Mouse (Mus musculus) ES-Bruce4 (cell line): Measurements from ENCODE around the gene Nectin4. TPM values are rescaled to one million over a fixed set of nuclear protein-coding genes. Genes with fewer than 3 reads are reported as not detected.

ENCODE experiments used
- H3K27ac ChIP-seq: 2 replicates; pipeline ENCODE4 v1.5.1; 2012; ENCODE audit warnings: low read length, inconsistent platforms; ENCODE audit not compliant: insufficient read depth
- H3K27me3 ChIP-seq: 2 replicates; pipeline ENCODE4 v1.6.1; 2012; ENCODE audit warnings: mild to moderate bottlenecking, low read length, inconsistent platforms; ENCODE audit not compliant: control insufficient read depth, poor library complexity, insufficient read depth, severe bottlenecking
- H3K36me3 ChIP-seq: 2 replicates; pipeline ENCODE4 v1.6.1; 2012; ENCODE audit warnings: inconsistent platforms, mild to moderate bottlenecking, low read length, moderate library complexity; ENCODE audit not compliant: control insufficient read depth, poor library complexity, insufficient read depth, severe bottlenecking
- H3K4me1 ChIP-seq: one replicate; pipeline ENCODE4 v1.8.1; 2011; ENCODE audit warnings: low read length; ENCODE audit not compliant: control insufficient read depth, insufficient read depth
- H3K4me3 ChIP-seq: 2 replicates; pipeline ENCODE4 v1.5.1; 2011; ENCODE audit warnings: low read depth, mild to moderate bottlenecking, low read length
- H3K9ac ChIP-seq: 2 replicates; pipeline ENCODE4 v1.6.1; 2012; ENCODE audit warnings: low read depth, mild to moderate bottlenecking, inconsistent platforms; ENCODE audit not compliant: poor library complexity, severe bottlenecking
- H3K9me3 ChIP-seq: replicated peaks from 2 replicates; pipeline ENCODE4 v1.6.1; 2012; ENCODE audit warnings: mild to moderate bottlenecking, low read length, inconsistent platforms; ENCODE audit not compliant: control insufficient read depth, poor library complexity, insufficient read depth, severe bottlenecking
- CTCF ChIP-seq: IDR thresholded peaks from one replicate; pipeline ENCODE4 v1.8.1; 2011; ENCODE audit warnings: low read depth, low read length
- EP300 ChIP-seq: IDR thresholded peaks from 2 replicates; pipeline ENCODE4 v1.6.1; 2011; ENCODE audit warnings: low read depth, low read length; ENCODE audit not compliant: insufficient read depth
- POLR2A ChIP-seq: IDR thresholded peaks from one replicate; pipeline ENCODE4 v1.8.1; 2011; ENCODE audit warnings: low read length; ENCODE audit not compliant: insufficient read depth
- polyA plus RNA-seq: library from polyadenylated mRNA; stranded (reverse); fragments of >200 nt; gene quantifications from 2 replicates; pipeline ENCODE4 v1.2.4, GENCODE M21; 2011; ENCODE audit warnings: low read depth; ENCODE audit not compliant: missing spikeins, insufficient read depth, insufficient read length

Nectin4 gene
- polyA plus RNA-seq, 1 experiment: 4.3 TPM

DNA sequence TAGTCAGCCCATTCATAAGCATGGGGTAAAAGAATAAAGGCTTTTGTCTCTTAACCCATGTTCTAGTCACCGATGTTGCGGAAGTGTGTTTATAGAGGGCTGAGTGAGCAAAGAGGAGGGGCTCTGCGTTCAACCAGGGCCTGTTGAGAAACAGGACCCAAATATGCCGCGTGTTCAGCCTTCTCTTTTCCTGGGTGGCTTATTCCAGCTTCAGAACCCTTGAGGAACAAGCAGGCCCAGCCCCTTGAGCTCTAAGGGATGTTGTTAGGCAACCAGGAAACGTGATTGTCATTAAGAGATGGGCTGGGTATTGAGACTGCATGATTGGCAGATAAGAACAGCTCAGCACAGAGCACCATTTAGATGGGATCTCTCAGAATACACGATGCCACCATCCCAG is 4.0 kb upstream of the Nectin4 start:
- Histone ChIP-seq H3K9ac (no peak overlapping the region), H3K4me1 (peaks cover 6% of the 10 kb centered on the region), H3K9me3 (no peaks in the 10 kb centered on the region), H3K36me3 (no peaks in the 10 kb centered on the region), H3K27ac (no peak overlapping the region), H3K27me3 (no peaks in the 10 kb centered on the region), H3K4me3 (no peak overlapping the region)
- TF ChIP-seq CTCF (no peak), POLR2A (no peak), EP300 (no peak)

DNA sequence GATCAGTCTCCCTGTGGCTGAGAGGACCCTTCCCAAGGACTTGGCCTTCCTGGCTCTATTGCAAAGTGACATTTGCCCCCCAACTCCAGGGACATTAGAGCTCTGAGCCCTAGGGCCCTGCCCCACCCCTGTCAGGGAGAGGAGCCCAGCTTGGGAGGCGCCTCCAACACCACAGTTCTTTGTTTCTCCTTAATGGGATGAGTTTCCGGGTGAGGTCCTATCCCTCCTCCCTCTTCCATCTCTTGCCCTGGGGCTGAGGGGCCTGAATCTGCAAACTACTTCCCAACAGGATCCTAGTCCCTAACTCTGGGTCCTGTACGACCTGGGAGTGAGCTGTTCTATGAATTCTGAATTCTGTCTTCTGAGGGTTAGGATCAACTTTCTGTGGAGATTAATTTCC is 3.0 kb downstream of the Nectin4 start:
- Histone ChIP-seq H3K27ac (no peak overlapping the region; the same call in 1 of the 2 replicates), H3K9me3 (no peaks in the 10 kb centered on the region), H3K9ac (no peak overlapping the region), H3K4me3 (no peak overlapping the region), H3K27me3 (no peaks in the 10 kb centered on the region), H3K4me1 (peaks cover 24% of the 10 kb centered on the region), H3K36me3 (no peaks in the 10 kb centered on the region)
- peak; percentile 81 for TF ChIP-seq EP300
- no peak for TF ChIP-seq POLR2A
- no peak for TF ChIP-seq CTCF

DNA sequence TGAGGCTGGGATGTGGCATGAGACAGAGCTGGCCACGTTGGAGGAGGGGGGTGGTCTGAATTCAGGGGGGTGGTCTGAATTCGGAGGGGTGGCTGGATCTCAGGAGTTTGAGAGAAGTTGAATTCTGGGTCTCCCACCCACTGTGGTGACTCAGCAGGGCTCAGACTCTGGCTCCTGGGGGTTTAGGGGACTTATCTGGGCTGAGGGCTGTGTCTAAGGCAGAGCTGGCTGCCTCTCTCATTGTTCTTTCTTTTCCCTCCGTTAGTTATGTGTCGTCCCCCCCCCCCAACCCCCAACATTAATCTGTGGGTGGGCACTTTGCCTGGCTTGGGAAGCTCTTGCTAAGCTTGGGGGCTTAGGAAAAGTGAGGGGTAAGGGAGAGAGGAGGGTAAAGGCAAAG is 4.0 kb downstream of the Nectin4 start:
- no peaks in the 10 kb centered on the region for H3K36me3 ChIP-seq
- no peaks in the 10 kb centered on the region for H3K27me3 ChIP-seq
- peaks cover 20% of the 10 kb centered on the region for H3K4me1 ChIP-seq
- no peaks in the 10 kb centered on the region for H3K9me3 ChIP-seq
- H3K27ac ChIP-seq: 0 out of 2 replicates have a peak overlapping the region, but pooled peaks have one; percentile 15
- TF ChIP-seq EP300 (no peak), CTCF (no peak), POLR2A (no peak)
- H3K4me3 ChIP-seq: no peak overlapping the region
- no peak overlapping the region for H3K9ac ChIP-seq

DNA sequence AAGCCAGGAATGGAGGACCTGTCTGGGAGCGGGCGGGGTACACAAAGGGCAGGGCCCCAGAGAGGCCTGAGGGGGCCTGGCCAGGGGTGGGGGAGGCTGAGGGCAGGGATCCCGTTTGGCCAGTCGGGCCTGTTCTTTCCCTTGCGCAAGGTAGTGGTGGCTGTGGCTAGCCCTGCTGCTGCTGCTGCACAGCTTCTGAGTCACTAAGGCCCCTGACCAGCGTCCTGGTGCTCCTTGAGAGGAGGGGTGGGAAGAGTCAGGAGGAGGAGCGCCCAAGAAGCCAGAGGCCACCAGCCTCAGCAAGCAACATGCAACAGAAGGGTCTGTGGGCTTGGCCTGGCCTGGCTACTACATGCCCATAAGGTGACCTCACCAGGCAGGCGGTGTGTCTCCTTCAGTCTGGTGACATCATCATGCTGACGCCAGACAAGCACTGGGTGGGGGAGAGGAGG is 5.8 kb downstream of the Nectin4 start:
- Histone ChIP-seq H3K36me3 (no peaks in the 10 kb centered on the region), H3K4me3 (0 out of 2 replicates have a peak overlapping the region, but pooled peaks have one; percentile 4), H3K27me3 (no peaks in the 10 kb centered on the region), H3K9me3 (no peaks in the 10 kb centered on the region), H3K27ac (peak overlapping the region; percentile 9; the same call in 1 of the 2 replicates), H3K9ac (no peak overlapping the region), H3K4me1 (peaks cover 20% of the 10 kb centered on the region)
- peak; percentile 64; the same call in 1 of the 2 replicates for TF ChIP-seq EP300
- no peak for TF ChIP-seq POLR2A
- no peak for TF ChIP-seq CTCF

DNA sequence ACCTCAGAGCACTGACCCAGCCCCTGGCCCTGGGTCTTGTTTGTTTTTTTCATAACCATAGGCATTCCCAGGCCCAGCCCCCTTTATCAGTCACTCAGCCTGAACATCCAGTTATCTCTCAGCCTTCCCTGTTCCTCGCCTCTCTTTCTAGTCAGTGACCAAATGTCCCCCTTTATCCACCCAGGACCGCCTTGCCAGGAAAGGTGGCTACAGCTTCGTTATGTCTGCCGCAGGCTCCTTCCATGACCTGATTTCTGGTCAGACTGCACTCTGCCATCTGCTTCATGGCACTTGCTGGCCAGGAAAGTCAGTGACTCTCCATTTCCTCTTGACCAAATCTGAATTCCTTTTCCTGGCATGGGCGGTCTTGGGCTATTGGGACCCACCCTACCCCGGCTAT is 8.4 kb downstream of the Nectin4 start:
- peaks cover 13% of the 10 kb centered on the region for H3K4me1 ChIP-seq
- H3K9me3 ChIP-seq: no peaks in the 10 kb centered on the region
- TF ChIP-seq CTCF (no peak), POLR2A (no peak), EP300 (no peak)
- no peak overlapping the region for H3K4me3 ChIP-seq
- no peak overlapping the region for H3K9ac ChIP-seq
- no peaks in the 10 kb centered on the region for H3K27me3 ChIP-seq
- H3K36me3 ChIP-seq: no peaks in the 10 kb centered on the region
- no peak overlapping the region for H3K27ac ChIP-seq

DNA sequence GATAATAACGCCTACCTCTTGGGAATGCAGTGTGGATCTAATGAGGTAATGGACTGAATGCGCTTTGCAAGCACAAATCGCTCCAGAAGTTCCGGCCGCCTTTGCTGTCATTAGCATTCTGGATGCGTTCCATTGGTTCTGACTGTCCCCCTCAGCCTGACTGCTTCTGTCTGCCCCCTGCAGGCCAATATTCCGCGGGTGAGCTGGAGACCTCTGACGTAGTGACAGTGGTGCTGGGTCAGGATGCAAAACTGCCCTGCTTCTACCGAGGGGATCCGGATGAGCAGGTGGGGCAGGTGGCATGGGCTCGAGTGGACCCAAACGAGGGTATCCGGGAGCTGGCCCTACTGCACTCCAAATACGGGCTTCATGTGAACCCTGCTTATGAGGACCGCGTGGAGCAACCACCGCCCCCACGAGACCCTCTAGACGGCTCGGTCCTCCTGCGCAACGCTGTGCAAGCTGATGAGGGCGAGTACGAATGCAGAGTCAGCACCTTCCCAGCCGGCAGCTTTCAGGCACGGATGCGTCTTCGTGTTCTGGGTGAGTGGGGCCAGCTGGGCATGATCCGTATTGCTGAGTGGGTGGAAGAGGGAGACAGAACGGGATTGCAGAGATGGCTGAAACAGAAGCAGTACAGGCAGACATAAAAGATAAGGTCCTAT is 10.2 kb downstream of the Nectin4 start:
- Histone ChIP-seq H3K4me3 (peak overlapping the region; percentile 33), H3K9me3 (no peaks in the 10 kb centered on the region), H3K27ac (no peak overlapping the region), H3K36me3 (no peaks in the 10 kb centered on the region), H3K4me1 (peaks cover 4% of the 10 kb centered on the region), H3K27me3 (no peaks in the 10 kb centered on the region), H3K9ac (no peak overlapping the region)
- TF ChIP-seq CTCF (peak; percentile 81), POLR2A (no peak)
